Mouse (Mus musculus): Measurements from ENCODE around the gene Plcb4.
A peak's percentile ranks its signal among the peaks of the same experiment; 100 is the strongest.
"Not testable (repeated sequence)": the region's sequence is repeated elsewhere in the genome, so short reads cannot be mapped to it uniquely, and the experiment has no call there.

Plcb4 gene

DNA sequence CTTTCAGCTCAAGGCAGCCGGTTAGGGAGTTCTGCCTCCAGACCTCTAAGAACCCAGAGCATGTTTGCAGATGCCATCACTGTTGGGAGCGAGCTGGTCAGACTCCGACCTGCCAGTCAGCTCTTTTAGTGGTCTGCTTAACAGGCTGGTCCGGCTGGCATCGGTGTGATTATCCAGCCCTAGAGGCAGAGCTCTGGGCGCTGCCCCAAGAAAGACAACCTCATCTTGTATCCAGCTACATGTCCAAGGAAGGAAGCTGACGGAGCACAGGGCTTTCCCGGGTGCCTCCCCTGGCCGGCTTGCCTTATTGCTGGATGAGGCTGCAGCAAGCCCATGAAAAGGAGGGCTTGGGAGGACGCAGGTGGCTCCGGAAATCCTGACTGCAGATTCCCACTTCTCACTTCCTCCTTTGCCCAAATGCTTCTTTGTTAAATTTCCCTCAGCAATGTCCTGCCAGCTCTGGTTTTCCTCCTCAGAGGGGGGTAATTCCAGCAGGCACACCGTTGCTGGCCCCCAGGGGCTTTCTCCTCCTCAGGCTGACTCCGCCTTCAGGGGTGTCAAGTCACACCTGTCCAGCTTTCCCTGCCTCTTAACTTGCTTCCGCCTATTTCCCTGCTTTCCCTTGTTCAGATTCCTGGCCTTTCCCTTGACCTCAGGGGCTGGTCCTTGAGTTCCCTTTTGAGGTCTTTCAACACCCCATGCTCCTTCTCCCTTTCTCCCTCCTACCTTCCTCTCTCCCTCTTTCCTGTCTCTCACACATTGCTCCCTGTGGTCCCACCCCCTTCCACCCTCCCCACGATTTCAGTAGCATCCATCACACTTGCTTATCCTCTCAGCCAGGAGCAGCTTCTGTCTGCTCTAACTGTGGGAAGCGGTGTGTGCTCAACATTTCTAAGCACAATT is 58.7 kb downstream of the Plcb4 start:
- DNase-seq (ENCODE audit: low read depth, low spot score), result no peak

- DNase-seq (ENCODE audit: low read depth, low spot score), result no peak
These were observed 63.3 kb downstream of the Plcb4 start for GRCm38 (mm10) chr2:135722109-135722508.

DNA sequence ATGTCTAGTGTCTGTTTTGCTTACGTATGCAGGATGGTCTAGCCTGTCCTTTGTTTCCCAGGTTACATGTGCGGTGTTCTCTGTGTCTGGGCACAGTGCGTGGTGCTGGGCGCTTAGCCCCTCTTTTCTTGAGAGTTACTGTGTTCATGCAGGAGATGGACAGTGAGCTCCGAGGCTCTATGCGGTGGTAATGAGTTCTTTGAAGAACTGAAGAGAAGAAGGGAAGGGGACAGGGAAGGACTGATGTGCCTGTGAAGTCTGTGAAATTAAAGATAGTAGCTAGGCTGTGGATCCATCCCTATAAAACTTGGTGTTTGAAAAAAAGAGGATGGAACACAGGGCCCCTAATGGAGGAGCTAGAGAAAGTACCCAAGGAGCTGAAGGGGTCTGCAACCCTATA is 64.6 kb downstream of the Plcb4 start:
- no peak for DNase-seq (ENCODE audit: low read depth, low spot score)

DNA sequence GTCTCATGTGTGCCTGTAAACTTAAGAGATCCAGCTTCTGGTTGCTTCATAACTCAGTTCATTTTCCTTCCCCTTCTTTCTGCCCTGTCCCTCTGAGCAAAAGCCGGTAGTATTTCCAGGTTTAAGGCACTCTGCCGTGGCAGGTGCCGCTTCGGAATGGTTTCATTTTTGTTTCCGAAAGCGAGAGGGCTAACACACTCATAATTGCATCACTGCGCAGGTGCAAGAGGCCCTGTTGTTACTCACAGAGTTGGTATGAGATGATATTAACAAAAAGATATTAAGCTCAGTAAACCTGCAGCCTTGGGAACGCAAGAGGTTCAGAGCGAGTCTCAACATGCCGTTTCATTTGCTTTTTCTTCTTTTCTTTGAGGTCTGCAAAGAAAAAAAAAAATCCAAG is 65.7 kb downstream of the Plcb4 start:
- DNase-seq (ENCODE audit: low read depth, low spot score), result no peak

GRCm38 (mm10) chr2:135725362-135725761 is 66.6 kb downstream of the Plcb4 start:
- no peak for DNase-seq (ENCODE audit: low read depth, low spot score)

GRCm38 (mm10) chr2:135727088-135727487 is 68.3 kb downstream of the Plcb4 start:
- DNase-seq (ENCODE audit: low read depth, low spot score), result no peak

DNA sequence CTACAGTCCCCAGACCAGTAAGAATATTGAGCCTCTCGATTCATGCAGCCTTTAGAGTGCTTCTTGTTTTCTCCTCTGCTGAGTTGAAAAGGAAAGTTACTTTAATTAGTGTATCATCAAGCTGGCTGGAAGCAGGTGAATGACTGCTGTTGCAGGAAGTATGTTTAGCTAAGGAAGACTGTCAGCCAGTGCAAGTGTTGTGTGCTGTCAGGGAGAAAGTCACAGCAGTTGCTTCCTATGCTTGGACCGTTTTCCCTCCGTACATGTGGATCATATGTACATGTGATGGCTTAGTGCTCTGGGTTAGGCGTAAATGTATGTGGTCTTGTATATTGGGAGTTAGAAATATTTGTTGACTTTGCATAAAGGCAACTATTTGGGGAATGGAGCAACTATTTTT is 69.1 kb downstream of the Plcb4 start:
- DNase-seq (ENCODE audit: low read depth, low spot score), result no peak

DNA sequence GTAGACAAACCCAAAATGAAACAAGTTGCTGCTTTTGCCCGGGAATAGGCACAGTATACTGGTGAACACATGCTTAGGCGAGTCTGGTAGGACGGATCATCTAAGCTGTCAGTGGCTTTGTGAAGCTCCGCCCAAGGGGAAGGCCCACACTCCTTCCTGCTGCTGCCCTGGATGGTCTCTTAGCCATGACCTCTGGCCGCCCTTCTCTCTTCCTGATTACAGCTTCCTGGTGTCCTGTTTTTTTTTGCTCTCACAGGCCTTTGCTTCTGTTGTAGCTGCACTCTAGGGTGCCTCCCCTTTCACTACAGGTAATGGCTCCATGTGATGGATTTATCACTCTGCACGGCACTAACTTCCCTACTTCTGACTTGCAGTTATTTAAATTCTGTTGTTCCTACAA is 72.8 kb downstream of the Plcb4 start:
- no peak for DNase-seq (ENCODE audit: low read depth, low spot score)

- DNase-seq (ENCODE audit: low read depth, low spot score), result no peak
These were observed 73.8 kb downstream of the Plcb4 start for GRCm38 (mm10) chr2:135732651-135733050.

- no peak for DNase-seq (ENCODE audit: low read depth, low spot score)
These were observed 75.2 kb downstream of the Plcb4 start for GRCm38 (mm10) chr2:135733926-135734510.

GRCm38 (mm10) chr2:135737506-135737905 is 78.7 kb downstream of the Plcb4 start:
- no peak for DNase-seq (ENCODE audit: low read depth, low spot score)

- DNase-seq (ENCODE audit: low read depth, low spot score), result not testable (repeated sequence)
These were observed 79.4 kb downstream of the Plcb4 start for GRCm38 (mm10) chr2:135738022-135738780.

DNA sequence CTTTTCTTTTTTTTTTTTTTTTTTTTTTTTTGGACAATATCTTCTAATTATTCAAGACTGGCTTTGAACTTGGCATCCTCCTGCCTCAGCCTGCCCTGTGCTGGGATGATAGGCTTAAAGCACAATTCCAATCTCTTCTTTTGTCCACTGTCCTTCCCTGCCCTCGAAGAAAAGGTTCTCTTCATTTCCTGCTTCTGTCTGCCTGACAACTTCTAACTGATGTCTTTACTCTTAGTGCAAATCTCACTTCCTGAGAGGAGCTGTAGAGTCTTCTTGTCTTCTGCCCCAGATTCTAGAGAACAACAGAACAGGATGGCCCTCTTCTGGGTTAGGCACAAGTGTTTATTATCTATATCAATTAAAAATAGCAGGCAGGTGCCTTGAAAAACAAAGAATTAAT is 80.1 kb downstream of the Plcb4 start:
- no peak for DNase-seq (ENCODE audit: low read depth, low spot score)

- DNase-seq (ENCODE audit: low read depth, low spot score), result no peak
These were observed 84.3 kb downstream of the Plcb4 start for GRCm38 (mm10) chr2:135742954-135743700.

GRCm38 (mm10) chr2:135744711-135745110 is 85.9 kb downstream of the Plcb4 start:
- DNase-seq (ENCODE audit: low read depth, low spot score), result no peak

- no peak for DNase-seq (ENCODE audit: low read depth, low spot score)
These were observed 86.3 kb downstream of the Plcb4 start for GRCm38 (mm10) chr2:135745126-135745525.

DNA sequence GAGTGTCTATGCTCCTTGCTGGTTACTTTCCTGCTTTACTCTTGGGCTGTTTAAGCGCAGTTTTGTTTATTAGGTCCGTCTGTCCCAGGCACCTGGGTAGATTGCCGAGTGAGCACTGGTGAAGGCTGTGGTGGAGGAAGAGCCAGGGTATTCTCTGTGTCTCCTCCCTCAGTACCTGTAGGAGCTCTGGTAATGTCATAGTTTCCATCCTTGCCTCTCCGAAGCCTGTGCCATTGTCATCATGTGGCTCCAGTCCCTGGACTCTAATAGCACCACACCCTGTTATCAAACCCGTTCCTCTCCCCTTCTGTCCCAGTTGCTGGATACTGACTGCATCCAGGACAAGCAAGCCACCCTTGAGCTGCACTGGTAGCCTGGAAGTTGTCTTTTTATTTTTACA is 89.6 kb downstream of the Plcb4 start:
- DNase-seq (ENCODE audit: low read depth, low spot score), result no peak

DNA sequence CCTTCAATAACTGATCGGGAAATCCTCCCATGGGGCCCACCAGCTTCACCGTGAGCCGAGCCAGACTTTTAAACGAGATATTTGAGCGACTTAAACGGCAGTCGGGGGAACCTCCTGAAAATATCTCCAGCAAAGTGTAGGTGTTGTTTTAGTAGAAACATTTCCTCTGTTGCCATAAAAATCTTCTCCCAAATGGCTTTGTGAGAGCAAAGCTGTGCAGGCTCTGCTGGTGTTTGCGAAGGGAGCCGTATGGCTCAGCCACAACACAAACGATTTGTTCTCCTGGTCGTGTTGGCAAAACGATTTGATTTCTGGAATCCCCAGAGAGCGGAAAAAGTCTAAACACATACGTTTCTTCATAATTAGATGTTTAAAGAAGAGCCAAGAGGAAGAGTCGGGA is 90.8 kb downstream of the Plcb4 start:
- DNase-seq (ENCODE audit: low read depth, low spot score), result peak; percentile 62

GRCm38 (mm10) chr2:135750748-135751147 is 91.9 kb downstream of the Plcb4 start:
- no peak for DNase-seq (ENCODE audit: low read depth, low spot score)

DNA sequence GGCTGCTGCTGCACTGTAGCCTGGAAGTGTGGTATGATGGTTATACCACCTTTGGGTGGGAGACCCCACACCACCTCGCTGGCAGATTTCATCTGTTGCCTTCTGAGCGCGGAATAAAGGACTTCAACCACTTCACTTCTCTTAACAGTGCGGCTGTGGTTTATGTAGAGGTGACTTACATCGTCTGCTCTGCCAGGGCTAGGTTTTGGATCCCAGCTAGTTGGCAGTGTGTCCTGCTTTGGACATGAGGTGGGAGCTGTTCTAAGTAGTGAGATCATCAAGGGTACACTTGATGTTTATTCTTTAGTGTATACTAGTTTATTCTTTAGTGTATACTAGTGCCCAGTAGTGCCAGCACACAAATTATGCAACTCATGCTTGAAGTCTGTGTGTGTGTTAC is 97.0 kb downstream of the Plcb4 start:
- no peak for DNase-seq (ENCODE audit: low read depth, low spot score)

- no peak for DNase-seq (ENCODE audit: low read depth, low spot score)
These were observed 98.7 kb downstream of the Plcb4 start for GRCm38 (mm10) chr2:135757478-135757877.
